Mouse (Mus musculus): ENCODE measurements around the gene Cryba4. TPM values are rescaled to one million over a fixed set of nuclear protein-coding genes. Genes with fewer than 3 reads are reported as not detected.

Gene Cryba4
- polyA plus RNA-seq, 1 experiment = 9.4 TPM

DNA sequence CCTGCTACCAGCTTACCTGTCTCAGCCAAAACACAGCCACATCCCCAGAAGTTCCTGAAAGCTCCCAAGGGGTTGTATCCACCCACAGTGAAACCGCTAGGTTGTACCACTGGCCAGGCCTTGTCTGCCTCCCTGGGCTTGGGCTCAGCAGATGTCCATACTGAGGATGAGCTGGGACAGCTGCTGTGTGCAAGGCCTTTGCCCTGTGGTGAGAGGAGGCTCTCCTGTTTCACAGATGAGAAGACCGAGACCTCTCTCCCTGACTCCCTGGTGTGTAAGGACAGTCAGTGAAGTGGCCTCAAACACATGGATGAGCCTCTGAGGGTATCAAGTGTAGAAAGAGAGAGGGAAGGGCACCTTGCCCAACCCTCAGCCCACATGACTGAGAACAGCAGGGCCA lies 35.3 kb upstream of the Cryba4 start:
- Histone ChIP-seq H3K4me1 (peaks cover 100% of the 10 kb centered on the region), H3K9me3 (no peaks in the 10 kb centered on the region), H3K4me3 (replicated peaks) (peak overlapping the region; percentile 83), H3K36me3 (replicated peaks; ENCODE audit: low read length) (peaks cover 83% of the 10 kb centered on the region), H3K27me3 (replicated peaks) (no peaks in the 10 kb centered on the region)
- TF ChIP-seq GATA1 (IDR thresholded peaks at IDR 0.05; ENCODE audit: borderline replicate concordance, low read length) = no peak
- no peak for TF ChIP-seq FLI1 (IDR thresholded peaks at IDR 0.05; ENCODE audit: low read length)

DNA sequence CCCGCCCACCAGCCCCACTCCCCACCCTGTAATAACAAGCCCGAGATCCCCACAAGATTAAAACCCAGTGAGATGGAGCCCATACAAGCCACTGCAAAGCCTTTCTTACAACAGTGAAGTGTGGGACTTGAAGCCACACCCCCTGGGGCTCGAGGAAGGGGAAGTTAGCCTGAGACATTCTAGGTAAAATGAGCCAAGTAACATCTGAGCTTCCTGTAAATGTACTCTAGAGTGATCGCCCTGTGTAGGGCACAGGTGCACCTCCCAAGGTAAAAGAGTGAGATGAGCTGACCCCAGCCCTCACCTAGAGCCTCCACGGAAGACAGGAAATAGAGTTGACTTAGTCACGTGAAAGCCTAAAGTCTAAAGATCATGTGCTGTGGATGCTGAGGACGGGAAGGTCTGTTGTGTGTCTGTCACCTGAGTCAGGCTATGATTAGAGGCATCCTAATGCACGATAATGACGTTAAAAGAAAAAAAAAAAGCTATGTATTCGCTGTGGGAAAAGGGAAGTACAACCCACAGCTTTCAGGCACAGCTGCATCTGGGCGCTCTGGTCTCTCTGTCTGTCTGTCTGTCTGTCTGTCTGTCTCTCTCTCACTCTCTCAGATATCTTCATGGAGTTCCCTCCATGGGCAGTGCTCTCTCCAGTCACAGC lies 34.8 kb upstream of the Cryba4 start:
- no peaks in the 10 kb centered on the region for H3K9me3 ChIP-seq
- no peaks in the 10 kb centered on the region for H3K27me3 ChIP-seq (replicated peaks)
- H3K4me3 ChIP-seq (replicated peaks) = peak overlapping the region; percentile 83
- H3K36me3 ChIP-seq (replicated peaks; ENCODE audit: low read length) = peaks cover 81% of the 10 kb centered on the region
- TF ChIP-seq FLI1 (IDR thresholded peaks at IDR 0.05; ENCODE audit: low read length) (no peak), GATA1 (IDR thresholded peaks at IDR 0.05; ENCODE audit: borderline replicate concordance, low read length) (no peak)
- peaks cover 100% of the 10 kb centered on the region for H3K4me1 ChIP-seq

DNA sequence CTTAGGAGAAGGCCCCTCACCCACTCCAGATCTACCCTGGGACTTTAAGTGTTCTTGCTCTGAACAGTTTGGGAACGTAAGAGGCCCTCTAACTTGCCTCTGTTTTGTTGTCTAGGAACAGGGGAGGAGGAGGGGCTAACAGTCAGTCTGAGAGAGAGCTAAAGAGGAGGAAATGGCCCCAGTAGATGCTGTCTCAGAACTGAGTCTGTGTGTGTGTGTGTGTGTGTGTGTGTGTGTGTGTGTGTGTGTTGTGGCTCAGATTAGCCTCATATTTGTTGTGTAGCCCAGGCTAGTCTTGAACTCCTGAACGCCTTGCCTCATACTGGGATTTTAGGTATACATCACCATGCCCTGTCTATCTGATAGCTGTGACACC lies 34.3 kb upstream of the Cryba4 start:
- peak overlapping the region; percentile 83 for H3K4me3 ChIP-seq (replicated peaks)
- no peaks in the 10 kb centered on the region for H3K27me3 ChIP-seq (replicated peaks)
- TF ChIP-seq GATA1 (IDR thresholded peaks at IDR 0.05; ENCODE audit: borderline replicate concordance, low read length) (no peak), FLI1 (IDR thresholded peaks at IDR 0.05; ENCODE audit: low read length) (no peak)
- H3K36me3 ChIP-seq (replicated peaks; ENCODE audit: low read length) = peaks cover 81% of the 10 kb centered on the region
- no peaks in the 10 kb centered on the region for H3K9me3 ChIP-seq
- peaks cover 100% of the 10 kb centered on the region for H3K4me1 ChIP-seq

DNA sequence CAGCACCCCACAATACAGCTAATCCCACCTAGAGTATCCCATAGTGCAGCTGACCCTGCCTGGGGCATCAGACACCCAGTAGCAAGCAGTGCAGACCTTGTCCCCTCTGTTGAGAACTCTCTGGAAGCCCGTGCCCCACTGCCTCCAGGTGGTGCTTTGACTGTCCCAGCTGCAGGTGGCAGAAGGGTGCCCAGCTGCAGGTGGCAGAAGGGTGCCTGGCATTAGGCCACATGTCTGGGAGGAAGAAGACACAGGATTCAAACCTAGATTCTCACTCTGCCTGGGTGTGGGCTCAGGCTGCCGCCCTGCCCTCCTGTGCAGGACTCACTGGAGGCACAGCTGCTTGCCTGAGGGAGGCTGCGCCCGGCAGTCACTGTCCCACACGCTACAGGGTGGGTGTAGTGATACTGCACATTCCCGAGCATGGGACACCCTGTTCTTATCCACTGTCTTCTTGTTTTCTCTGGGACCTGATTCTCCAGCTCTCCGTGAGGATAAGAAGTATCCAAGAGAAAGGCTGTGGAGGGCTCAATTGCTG lies 33.3 kb upstream of the Cryba4 start:
- Histone ChIP-seq H3K4me1 (peaks cover 100% of the 10 kb centered on the region), H3K4me3 (replicated peaks) (peak overlapping the region; percentile 97), H3K27me3 (replicated peaks) (no peaks in the 10 kb centered on the region), H3K9me3 (no peaks in the 10 kb centered on the region), H3K36me3 (replicated peaks; ENCODE audit: low read length) (peaks cover 81% of the 10 kb centered on the region)
- TF ChIP-seq GATA1 (IDR thresholded peaks at IDR 0.05; ENCODE audit: borderline replicate concordance, low read length) = no peak
- TF ChIP-seq FLI1 (IDR thresholded peaks at IDR 0.05; ENCODE audit: low read length) = no peak

DNA sequence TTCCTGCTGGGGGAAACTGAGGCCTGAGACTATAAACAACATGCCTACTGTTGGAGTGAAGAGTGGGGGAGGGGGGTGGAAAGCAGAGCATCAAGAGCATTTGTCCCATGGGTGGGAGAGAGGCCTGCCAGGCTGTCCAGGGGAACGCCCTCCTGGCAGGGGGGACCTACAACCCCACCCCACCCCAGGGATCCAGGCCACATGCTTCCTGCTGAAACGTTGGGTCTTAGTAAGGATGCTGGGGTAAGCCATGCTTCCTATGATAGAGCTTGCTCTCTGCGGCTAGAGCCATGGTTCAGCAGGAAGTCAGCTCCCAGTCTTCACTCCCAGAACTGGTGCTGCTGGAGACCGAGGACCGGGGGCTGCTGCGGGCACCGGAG lies 31.9 kb upstream of the Cryba4 start:
- TF ChIP-seq GATA1 (IDR thresholded peaks at IDR 0.05; ENCODE audit: borderline replicate concordance, low read length) (no peak), FLI1 (IDR thresholded peaks at IDR 0.05; ENCODE audit: low read length) (no peak; the same call in 1 of the 2 replicates)
- no peaks in the 10 kb centered on the region for H3K9me3 ChIP-seq
- peaks cover 100% of the 10 kb centered on the region for H3K4me1 ChIP-seq
- H3K36me3 ChIP-seq (replicated peaks; ENCODE audit: low read length) = peaks cover 78% of the 10 kb centered on the region
- H3K4me3 ChIP-seq (replicated peaks) = peak overlapping the region; percentile 97
- no peaks in the 10 kb centered on the region for H3K27me3 ChIP-seq (replicated peaks)

DNA sequence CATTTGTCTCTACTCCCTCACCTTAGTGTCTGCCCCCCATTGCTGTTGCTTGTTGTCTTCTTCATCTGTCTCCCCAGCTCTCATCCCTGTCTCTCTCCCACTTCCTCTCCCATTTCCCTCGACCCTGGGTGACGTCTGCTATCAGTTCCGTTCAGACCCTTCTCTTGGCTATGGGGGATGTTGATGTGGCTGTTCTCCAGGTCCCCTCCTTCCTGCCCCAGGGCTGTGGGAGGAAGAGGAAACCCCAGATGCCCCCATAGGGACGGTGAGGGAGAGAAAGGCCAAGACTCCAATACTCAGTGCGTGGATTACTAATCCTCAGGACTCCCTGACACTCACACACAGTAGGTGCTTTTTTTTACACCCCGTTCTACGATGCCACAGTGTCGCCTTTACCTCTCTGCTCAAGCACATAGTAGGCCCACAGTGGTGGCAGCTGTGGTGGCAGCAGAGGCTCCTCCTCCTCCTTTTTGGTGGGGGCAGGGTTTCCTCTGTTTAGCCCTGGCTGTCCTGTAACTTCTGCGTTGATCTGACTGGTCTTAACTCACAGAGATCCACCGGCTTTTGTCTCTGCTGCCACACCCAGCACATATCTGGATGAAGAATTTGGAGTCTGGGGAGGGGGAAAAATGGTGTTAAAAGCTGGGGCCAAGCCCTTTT lies 31.4 kb upstream of the Cryba4 start:
- TF ChIP-seq GATA1 (IDR thresholded peaks at IDR 0.05; ENCODE audit: borderline replicate concordance, low read length) (peak; percentile 92), FLI1 (IDR thresholded peaks at IDR 0.05; ENCODE audit: low read length) (peak; percentile 98)
- peaks cover 81% of the 10 kb centered on the region for H3K36me3 ChIP-seq (replicated peaks; ENCODE audit: low read length)
- H3K9me3 ChIP-seq = no peaks in the 10 kb centered on the region
- peak overlapping the region; percentile 97 for H3K4me3 ChIP-seq (replicated peaks)
- H3K4me1 ChIP-seq = peaks cover 100% of the 10 kb centered on the region
- H3K27me3 ChIP-seq (replicated peaks) = no peaks in the 10 kb centered on the region

DNA sequence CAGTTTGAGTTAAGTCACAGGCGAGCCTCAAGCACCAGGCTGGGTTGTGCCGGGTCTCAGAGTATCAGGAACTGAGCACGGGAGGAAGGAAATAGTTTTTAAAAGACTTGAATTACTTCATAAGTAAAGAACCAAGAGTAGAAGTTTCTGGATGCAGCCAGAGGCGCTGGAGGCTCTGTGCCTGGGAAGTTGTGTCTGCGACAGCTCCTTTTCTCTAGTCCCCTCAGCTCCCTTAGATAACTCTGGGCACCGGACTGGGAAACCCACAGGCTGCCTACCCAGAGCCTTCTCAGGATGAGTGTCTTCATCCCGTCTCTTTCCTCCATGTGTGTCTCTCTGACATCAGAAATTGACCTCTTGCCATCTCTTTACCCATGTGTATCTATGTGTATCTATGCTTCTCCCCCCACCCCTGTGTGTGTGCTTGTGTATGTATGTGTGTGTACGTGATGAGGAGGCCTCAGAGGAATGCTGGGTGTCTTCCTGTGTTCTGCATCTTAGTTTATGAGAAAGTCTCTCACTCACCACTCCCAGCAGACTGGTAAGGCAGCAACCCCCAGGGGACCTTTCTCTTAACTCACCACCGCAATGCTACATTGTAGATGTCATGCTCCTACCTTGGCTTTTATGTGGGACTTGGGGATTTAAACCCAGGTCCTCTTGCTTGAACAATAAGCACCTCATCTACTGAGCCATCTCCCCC lies 30.6 kb upstream of the Cryba4 start:
- Histone ChIP-seq H3K36me3 (replicated peaks; ENCODE audit: low read length) (peaks cover 81% of the 10 kb centered on the region), H3K9me3 (no peaks in the 10 kb centered on the region), H3K4me1 (peaks cover 100% of the 10 kb centered on the region), H3K27me3 (replicated peaks) (no peaks in the 10 kb centered on the region), H3K4me3 (replicated peaks) (peak overlapping the region; percentile 97)
- TF ChIP-seq GATA1 (IDR thresholded peaks at IDR 0.05; ENCODE audit: borderline replicate concordance, low read length) (no peak), FLI1 (IDR thresholded peaks at IDR 0.05; ENCODE audit: low read length) (no peak)

DNA sequence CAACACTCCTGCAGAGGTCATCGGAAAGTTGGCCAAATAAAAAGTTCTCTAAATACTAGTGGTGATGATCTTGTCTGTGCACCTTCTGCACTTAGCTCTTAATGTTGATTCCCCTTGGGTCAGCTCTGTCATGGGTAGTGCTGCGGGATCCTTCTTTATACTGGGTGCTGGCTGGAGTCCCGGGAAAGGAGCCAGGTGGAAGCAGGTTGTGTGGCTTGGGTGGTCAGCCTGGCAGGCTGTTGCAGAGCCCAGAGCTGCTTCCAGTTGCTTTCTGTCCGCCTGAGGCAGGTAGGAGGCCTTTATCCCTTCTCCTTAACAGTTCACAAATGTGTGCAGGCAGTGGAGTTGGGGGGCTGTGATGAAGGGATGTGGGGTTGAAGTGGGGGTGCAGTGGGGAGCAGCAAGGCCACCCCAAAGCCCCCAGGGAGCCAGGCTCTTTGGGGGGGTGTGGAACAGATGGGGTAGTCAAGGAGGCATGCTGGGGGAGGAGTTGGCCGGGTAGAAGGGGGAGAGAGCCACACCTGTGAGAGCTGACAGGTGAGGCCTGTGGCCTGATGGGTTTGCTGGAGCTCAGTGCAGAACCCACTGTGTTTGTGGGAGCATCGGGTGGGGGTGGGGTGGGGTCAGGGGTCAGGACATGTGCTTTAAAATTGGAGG lies 29.9 kb upstream of the Cryba4 start:
- peaks cover 79% of the 10 kb centered on the region for H3K36me3 ChIP-seq (replicated peaks; ENCODE audit: low read length)
- peak overlapping the region; percentile 97 for H3K4me3 ChIP-seq (replicated peaks)
- H3K4me1 ChIP-seq = peaks cover 95% of the 10 kb centered on the region
- no peak for TF ChIP-seq FLI1 (IDR thresholded peaks at IDR 0.05; ENCODE audit: low read length)
- no peak for TF ChIP-seq GATA1 (IDR thresholded peaks at IDR 0.05; ENCODE audit: borderline replicate concordance, low read length)
- no peaks in the 10 kb centered on the region for H3K9me3 ChIP-seq
- no peaks in the 10 kb centered on the region for H3K27me3 ChIP-seq (replicated peaks)

DNA sequence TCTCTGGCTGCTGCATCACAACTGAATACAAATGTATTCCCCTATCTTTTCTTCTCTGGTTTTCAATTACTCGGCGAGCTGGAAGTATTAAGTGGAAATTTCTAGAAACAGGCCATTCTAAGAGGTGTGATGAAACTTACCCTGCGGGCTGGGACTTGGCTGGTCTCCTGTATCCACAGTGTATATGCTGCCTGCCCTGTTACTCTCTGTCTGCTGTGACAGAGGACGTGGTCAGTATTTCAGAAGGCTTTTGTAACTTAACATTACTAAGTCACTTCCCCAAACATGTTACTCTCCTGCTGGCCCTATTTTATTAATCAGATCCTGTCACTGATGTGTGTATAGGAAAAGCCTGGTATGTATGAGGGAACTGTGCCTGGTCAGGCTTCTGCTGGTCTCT lies 29.4 kb upstream of the Cryba4 start:
- Histone ChIP-seq H3K27me3 (replicated peaks) (no peaks in the 10 kb centered on the region), H3K9me3 (no peaks in the 10 kb centered on the region), H3K36me3 (replicated peaks; ENCODE audit: low read length) (peaks cover 74% of the 10 kb centered on the region), H3K4me3 (replicated peaks) (peak overlapping the region; percentile 97), H3K4me1 (peaks cover 89% of the 10 kb centered on the region)
- TF ChIP-seq FLI1 (IDR thresholded peaks at IDR 0.05; ENCODE audit: low read length) = no peak
- TF ChIP-seq GATA1 (IDR thresholded peaks at IDR 0.05; ENCODE audit: borderline replicate concordance, low read length) = no peak
